ENCODE assay signal across 7 mouse cellular contexts in the genomic region with DNA sequence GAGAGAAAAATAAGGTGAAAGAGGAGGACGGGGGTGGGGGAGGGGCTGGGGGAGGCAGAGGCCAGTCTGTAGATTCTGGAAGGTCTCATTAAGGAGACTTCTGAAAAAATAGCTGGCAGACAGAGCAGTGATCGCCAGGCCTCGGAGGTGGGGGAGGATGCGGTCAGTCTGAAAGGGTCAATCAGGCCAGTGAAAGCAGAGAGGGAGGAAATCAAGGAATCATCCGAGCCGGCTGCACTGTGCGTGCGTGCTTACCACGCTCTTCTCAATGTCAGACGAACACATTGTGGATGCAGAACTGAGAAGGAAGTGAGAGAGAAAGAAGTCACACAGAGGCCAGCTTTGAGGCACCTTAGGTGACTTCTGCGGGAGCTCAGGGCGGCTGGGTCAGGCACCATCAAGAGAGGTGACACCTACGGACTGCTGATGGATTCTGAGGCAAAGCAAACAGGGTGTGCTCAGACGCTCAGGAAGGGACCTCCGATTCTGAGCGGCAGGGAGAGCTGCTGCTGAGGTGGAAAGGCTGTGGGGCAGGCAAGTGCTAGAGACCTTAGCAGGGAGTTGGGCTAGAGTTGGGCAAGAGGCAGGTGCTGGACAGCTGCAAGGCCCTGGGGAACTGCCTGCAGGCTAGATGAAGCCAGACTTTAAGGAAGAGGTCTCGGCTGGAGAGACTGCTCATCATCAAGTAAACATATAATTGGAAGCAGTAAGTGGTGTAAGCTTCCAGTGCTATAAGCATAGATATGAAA.
DNase-seq lines count a peak whose midpoint lies in the region; ATAC-seq lines count a peak whose summit lies in the region.

No protein-coding gene starts in this region.

- H3K4me1 ChIP-seq in forebrain, embryonic 13.5 days: peaks cover 21% of the 10 kb centered on the region
- H3K4me1 ChIP-seq in limb, embryonic 13.5 days: peaks cover 13% of the 10 kb centered on the region
- H3K4me1 ChIP-seq in stomach, embryonic 16.5 days (ENCODE audit: control insufficient read depth, insufficient read depth, low read length): peaks cover 10% of the 10 kb centered on the region

- no peaks in the 10 kb centered on the region for H3K36me3 ChIP-seq in forebrain, embryonic 13.5 days (ENCODE audit: poor library complexity, severe bottlenecking)
- H3K36me3 ChIP-seq in limb, embryonic 13.5 days: no peaks in the 10 kb centered on the region
- no peaks in the 10 kb centered on the region for H3K36me3 ChIP-seq in stomach, embryonic 16.5 days (ENCODE audit: control insufficient read depth, insufficient read depth, low read length)

- no peaks in the 10 kb centered on the region for H3K9me3 ChIP-seq in forebrain, embryonic 13.5 days (replicated peaks)
- no peaks in the 10 kb centered on the region for H3K9me3 ChIP-seq in limb, embryonic 13.5 days
- H3K9me3 ChIP-seq in stomach, embryonic 16.5 days (replicated peaks; ENCODE audit: control insufficient read depth, low read length): no peaks in the 10 kb centered on the region

- H3K27me3 ChIP-seq in forebrain, embryonic 13.5 days: no peaks in the 10 kb centered on the region
- no peaks in the 10 kb centered on the region for H3K27me3 ChIP-seq in limb, embryonic 13.5 days
- no peaks in the 10 kb centered on the region for H3K27me3 ChIP-seq in stomach, embryonic 16.5 days (ENCODE audit: control insufficient read depth, insufficient read depth, low read length)

- peak overlapping the region; percentile 6; the same call in 1 of the 2 replicates for H3K4me3 ChIP-seq in forebrain, embryonic 13.5 days
- H3K4me3 ChIP-seq in limb, embryonic 13.5 days: peak overlapping the region; percentile 21
- H3K4me3 ChIP-seq in stomach, embryonic 16.5 days (replicated peaks; ENCODE audit: low read length): no peak overlapping the region

- no peak overlapping the region for H3K27ac ChIP-seq in forebrain, embryonic 13.5 days
- H3K27ac ChIP-seq in limb, embryonic 13.5 days: no peak overlapping the region
- H3K27ac ChIP-seq in stomach, embryonic 16.5 days (ENCODE audit: low read length): no peak overlapping the region

- no peak for ATAC-seq in forebrain, embryonic 13.5 days
- ATAC-seq in limb, embryonic 13.5 days (ENCODE audit: low FRiP score, low read depth): no peak
- no peak for ATAC-seq in stomach, embryonic 16.5 days (ENCODE audit: insufficient read depth, low FRiP score)

- DNase-seq in lung, postnatal 10 days: peak; percentile 18
- no peak for DNase-seq in lung, postnatal 4 days
- DNase-seq in gastrocnemius, postnatal 25 days: no peak
- DNase-seq in kidney, postnatal 14 days: no peak

- H3K4me2 ChIP-seq in forebrain, embryonic 13.5 days: peak overlapping the region; percentile 48
- peak overlapping the region; percentile 54 for H3K4me2 ChIP-seq in limb, embryonic 13.5 days (replicated peaks)
- H3K4me2 ChIP-seq in stomach, embryonic 16.5 days (ENCODE audit: low read depth, low read length): peak overlapping the region; percentile 26; the same call in 1 of the 2 replicates

- H3K9ac ChIP-seq in forebrain, embryonic 13.5 days: peak overlapping the region; percentile 39; the same call in 1 of the 2 replicates
- H3K9ac ChIP-seq in limb, embryonic 13.5 days: peak overlapping the region; percentile 58
- H3K9ac ChIP-seq in stomach, embryonic 16.5 days (ENCODE audit: low read length): no peak overlapping the region

- 12% methylated on average over 17 of the region's 17 CpGs for WGBS in forebrain, embryonic 13.5 days
- WGBS in limb, embryonic 13.5 days: 8% methylated on average over 17 of the region's 17 CpGs
- WGBS in stomach, embryonic 16.5 days: 9% methylated on average over 17 of the region's 17 CpGs
